Mouse (Mus musculus): Measurements from ENCODE around the gene Tmem108. TPM values are rescaled to one million over a fixed set of nuclear protein-coding genes. Genes with fewer than 3 reads are reported as not detected.
"Not testable (repeated sequence)": the region's sequence is repeated elsewhere in the genome, so short reads cannot be mapped to it uniquely, and the experiment has no call there.

Gene Tmem108
- polyA plus RNA-seq, 2 experiments from 2014 or later: 1.0 to 3.2 TPM

DNA sequence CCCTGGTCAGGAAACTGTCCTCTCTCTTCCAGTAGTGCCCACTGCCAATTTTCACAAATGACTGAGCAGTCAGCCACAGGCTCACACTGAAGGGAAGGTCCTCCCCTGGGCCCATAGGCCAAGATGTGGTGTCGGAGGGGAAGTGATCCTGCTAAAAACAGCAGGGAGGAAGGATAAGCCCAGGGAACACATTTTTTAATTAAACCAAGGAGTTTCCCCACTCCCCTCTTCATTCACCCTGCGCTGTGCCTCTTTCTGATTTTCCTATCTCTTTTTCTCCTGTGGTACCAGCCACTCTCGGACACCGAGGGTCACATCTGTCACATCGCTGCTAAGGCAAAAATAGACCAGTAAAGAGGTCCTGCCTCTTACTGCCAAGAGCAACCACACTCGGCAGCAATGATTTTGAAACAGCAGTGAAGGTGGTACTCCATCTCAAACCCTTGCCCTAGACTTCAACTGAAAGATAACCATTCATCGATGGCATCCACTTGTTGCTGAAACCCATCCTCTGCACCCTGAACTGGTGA is 83.0 kb downstream of the Tmem108 start:
- ATAC-seq: no peak

DNA sequence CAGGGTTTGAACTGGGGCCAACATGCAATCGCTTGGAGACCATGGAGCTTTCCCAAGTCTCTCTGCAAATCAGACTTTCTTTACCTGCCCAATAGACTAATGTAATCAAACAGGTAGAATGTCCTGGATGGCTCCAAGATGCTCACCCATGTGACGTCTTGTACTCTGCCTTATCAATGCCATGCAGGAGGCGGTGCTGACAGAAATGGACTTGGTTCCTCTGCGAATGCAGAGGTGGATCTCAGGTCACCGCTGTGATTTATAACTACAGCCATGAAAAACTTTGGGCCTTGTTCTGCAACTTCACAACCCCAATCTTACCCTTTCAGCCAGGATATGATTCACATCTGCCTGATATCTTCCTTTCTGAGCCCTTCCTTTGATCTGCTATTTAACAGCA is 83.8 kb downstream of the Tmem108 start:
- no peak for ATAC-seq

DNA sequence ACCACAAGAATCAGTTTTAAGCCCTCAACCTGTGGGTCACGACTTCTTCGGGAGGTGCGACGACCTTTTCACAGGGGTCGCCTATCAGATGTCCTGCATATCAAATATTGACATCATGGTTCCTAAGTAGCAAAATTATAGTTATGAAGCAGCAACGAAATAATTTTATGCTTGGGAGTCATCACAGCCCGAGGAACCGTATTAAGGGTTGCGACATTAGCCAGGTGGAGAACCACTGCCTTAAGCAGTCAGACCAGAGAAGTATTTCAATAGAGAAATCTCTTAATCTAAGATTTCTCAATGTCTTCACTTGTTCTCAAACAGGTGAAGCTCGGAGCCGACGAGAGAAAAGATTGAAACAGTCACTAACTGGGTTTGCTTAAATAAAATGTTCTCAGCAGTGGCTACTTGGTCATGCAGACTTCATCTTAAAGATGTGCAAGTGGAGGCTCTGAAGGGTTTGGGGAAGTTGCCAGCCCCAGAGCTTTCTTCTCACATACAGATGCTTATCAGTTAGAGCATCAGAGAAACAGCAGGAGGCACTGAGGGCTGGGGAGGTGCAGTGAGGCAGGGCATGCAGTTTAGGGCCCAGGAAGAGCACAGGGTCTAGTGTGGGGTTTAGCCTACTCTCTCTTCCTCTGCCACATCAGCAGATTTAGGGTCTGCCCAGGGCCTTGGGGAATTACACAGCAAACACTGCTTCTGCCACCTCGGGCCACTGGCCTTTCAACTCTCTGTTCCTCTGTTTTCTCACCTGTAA is 85.7 kb downstream of the Tmem108 start:
- ATAC-seq: no peak

DNA sequence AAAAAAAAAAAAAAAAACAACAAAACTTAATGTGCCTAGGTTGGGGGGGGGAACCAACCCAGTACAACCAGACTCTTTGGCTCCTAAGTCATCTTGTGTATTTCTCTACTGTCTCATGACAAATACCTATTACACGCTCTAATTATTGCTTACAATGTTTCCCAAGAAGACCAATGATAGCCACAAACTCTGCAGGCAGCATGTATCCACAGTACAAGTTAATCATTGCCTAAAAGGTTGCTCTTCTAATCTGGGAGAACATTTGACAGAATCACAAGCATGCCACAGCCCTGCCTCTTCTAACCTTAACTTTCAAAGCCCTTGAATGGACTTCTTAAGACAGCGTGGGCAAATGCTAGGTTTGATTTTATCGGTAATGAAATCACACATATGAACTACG is 88.8 kb downstream of the Tmem108 start:
- no peak for ATAC-seq

DNA sequence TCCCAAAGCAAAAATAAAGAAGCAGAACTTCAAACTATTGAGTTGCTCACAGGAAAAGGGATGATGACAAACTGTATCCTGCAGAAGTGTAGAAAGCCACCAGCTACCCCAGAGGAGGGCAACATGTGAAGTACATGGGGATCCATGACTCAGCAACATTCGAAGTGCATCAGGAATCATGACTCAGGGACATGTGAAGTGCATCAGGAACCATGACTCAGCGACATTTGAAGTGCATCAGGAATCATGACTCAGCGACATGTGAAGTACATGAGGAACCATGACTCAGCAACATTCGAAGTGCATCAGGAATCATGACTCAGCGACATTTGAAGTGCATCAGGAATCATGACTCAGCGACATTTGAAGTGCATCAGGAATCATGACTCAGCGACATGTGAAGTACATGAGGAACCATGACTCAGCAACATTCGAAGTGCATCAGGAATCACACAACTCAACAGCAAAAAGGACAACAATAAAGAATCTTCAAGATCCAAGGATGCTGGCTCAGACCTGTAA is 91.0 kb downstream of the Tmem108 start:
- ATAC-seq: not testable (repeated sequence)

DNA sequence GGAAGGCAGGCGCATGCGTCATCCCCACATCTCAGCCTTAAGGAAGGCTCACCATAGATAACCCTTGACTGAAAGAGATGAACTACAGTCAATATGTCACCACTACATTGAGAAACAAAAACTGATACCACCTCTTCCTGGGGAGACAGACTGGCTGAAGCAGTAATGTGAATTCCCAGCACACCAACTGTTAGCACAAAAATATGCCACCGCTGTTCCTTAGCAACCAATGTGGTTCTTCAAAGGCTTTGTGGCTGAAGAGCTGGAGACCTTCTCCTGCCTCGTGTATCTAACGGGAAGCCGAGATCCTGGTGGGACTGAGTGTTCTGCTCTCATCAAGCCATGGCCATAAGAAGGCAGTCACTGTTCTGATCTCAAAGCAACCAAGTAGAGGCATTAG is 92.8 kb downstream of the Tmem108 start:
- ATAC-seq: no peak

DNA sequence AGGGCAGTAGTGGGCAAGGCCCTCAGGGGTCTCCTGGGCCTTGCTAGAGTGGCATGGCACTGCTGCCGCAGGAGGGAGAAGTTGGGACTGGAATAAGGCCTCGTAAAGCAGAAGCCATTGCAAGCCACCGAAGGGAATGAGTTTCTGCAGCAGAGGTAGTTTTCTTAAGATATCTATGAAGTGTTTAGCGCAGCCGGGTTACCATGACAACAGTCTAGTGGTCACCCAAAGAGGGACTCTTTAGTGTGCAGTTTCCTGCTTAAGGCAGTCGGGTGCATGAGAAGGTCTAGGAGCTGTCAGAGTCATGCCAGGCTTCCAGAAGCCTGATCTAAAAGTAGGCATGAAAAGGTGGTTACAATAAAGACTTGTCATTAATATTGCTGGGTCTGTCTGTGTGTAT is 95.8 kb downstream of the Tmem108 start:
- ATAC-seq: no peak

DNA sequence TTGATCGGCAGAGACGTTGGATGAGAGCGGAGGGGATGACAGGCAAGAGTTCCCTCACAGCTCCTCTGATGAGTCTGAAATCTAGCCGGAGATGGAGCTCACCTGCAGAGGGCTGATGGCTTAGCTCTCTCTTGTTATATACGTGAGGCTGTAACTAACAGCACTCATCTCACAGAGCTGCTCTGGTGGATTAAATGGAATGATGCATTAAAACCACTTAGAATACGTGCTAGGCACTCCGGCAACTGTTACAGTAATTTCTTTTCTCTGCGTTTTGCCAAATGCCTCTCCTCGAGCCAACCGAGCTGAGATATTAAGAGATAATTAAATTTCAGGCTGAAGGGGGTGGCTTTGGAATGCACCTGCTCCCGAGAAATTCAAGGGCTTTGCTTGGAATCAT is 97.5 kb downstream of the Tmem108 start:
- no peak for ATAC-seq

DNA sequence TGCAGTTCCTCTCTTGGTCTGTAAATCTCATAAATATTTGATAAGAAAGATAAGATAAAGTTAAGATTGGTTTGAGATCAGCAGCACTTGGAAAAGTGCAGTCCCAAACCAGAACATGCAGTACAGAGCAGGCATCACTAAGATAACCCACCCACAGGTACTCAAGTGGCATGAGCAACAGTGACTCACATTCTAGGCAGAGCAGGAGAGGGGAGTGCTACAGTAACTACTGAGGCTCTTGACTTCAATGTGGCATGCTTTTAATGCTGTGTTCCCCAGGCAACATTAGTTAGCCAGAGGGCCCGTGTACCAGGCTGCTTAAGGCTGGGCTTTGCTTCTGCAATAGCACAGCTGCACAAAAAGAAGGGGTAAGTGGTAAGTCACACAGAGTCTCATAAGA is 99.8 kb downstream of the Tmem108 start:
- no peak for ATAC-seq

DNA sequence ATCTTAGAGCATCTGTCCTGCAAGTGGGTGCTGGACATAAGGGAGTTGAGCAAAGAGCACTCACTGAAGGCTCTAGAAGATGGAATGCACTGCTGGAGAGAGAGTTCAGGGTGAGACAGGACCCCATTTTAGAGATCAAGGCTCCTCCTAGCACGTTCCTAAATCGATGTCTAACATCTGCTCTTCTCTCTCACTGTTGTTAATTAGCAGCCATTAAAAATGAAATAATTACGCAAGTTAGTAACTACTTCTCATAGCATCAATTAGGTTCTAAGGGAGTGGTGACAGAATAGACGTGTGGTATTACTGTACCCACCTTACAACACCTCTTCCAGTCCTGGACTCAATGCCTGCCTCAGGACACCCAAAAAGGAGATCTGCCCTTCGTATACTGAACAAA is 103.7 kb downstream of the Tmem108 start:
- ATAC-seq: no peak

DNA sequence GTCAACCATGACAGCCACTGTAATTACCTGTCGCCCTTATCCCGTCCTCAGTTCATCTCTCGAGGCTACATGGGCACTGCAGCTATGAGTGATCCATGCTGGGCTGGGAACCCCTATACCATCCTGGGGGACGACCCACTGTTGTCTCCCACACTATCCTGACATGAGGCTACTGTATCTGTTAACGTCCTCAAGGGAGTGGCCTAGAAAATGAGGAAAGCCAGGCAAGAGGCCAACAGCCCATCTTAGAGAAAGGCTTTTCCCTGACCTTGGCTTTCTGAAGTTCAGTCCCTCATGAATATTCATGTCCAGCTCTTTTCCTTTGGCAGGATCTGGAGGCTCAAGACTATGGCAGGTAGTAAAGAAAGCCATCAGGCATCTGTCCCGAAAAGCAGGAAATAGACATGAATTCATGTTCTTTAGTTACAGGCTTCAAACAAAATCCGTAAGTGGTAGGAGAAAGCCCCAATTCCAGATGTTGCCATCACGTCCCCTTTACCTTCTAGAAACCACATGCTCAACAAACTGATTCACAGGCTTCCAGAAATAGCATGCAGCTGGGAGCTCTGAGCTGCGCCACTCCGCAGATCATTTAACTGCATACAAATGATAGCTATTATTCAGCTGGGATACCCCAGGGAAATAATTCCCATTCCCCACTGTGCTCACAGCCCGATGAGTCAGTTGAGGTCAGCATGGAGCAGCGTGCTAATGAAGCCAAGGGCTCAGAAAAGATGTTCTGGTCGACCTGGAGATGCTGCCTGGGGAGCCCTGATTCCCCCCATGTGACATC is 104.3 kb downstream of the Tmem108 start:
- ATAC-seq: no peak

DNA sequence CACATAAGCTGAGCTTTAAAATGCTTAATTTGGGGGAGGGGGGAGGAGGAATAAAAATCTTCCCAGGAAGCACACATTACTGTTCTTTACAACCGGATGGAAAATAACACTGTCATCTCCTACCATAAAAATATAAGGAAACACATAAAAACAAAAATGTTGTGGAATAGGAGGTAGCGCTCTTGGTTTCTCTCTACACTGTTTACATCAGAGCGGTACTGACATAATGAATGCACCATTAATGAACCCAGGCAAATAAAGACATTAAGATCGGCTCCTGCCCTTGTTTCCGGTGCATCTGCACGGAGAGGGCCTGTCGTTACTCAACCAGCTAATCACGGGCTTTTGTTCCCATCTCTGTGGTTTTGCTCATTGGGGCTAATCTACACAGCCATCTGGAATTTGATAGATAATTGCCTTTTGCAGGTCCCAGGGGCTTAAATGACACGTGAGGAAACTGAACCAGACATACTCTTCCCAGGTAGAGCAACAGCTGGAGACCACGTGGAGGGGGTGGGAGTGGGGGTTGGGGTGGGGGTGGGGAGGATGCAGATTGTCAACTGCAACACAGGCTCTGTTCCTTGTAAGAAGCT is 107.5 kb downstream of the Tmem108 start:
- ATAC-seq: no peak

DNA sequence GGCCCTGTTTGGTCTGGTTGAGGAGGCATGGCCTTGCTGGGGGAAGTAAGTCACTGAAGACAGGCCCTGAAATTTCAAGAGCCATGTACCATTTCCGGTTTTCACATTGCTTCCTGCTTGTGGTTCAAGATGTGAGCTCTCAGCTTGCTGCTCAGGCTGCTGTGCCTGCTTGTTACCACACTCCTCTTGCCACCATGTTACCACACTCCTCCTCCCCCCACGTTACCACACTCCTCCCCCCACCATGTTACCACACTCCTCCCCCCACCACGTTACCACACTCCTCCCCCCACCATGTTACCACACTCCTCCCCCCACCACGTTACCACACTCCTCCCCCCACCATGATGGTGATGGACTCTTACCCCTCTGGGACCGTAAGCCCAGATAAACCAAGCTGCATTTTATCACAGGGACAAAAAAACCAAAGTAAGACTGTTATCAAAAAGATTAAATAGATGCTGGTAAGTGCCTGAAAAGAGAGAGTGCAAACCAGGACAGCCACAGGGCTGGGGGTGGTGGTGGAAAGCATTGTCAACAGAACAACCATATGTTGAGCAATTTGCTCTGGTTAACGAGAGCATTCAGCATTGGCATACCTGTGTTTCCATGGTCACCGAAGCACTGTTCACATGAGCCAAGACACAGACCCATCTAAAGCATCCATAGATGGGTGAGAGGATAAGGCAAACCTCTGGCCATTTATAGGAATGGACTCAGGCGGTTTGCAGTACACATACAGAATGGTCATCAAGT is 109.3 kb downstream of the Tmem108 start:
- ATAC-seq: no peak

DNA sequence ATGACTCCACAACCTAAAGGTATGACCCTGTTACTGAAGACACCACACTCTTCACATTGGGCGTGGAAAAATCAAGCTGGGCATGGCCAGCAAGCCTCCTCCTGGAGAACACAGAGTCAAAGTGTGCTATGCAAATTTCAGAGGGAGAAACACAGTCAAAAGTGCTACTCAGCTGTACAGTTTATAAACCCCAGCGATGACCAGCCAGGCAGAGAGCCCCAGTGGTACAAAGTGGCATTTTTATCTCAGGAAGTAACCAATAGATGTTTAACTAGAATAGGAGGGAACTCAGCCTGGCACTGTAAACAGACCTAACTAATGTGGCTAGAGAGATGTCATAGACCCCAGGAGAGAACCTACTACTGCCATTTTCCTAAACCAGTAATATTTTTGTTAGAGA is 115.0 kb downstream of the Tmem108 start:
- no peak for ATAC-seq

DNA sequence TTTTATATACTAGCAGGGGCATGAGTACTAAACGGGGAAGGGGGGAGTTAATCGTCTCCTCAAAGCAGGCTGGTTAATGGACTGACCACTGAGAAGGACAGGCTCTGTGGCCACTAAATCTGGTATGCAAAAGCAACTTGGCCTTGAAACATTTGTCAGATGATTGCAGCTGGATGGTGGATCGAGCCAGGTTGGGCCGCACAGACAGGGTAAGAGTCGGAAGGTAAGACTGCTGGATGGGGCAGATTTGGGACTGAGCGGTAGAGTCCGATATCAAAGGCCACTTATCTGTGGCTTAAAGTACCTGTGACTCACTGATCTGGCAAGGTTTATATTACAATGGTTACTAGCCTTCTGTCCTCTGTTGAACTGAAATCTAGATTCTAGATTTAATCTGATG is 115.9 kb downstream of the Tmem108 start:
- no peak for ATAC-seq

DNA sequence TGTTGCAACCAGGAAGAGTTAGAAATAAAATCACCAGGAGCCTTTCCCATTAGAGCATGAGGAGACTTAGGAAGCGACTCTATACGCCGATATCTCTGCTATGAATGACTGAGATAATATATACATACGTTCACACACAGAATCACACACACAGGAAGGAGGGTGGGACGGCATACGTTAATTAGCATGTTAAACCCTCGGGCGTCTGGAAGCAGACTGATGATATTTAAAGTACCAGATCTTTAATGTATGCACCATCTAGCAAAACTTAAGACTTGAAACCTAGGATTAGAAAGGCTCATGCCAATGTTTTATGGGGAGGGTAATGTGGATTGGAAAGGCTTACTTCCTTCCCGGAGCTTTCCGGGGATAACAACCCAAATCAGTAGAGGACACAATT is 119.3 kb downstream of the Tmem108 start:
- ATAC-seq: no peak

DNA sequence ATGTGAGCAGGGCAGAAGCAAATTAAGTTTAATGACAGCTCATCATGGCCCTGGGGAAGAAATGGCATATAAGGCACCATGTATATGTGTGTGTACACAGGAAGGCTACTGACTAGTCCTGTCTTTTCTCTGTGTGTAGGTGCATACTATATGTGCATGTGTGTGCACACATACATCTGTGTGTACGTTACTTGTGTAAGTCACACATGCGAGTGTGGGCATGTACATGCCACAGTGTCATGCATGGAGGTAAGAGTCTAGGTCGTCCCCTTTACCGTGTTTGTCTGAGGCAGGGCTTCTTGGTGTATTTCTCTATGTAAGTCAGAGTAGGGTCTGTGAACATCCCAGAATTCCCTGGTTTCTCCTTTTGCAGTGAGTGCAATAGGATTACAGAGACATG is 120.3 kb downstream of the Tmem108 start:
- no peak for ATAC-seq

DNA sequence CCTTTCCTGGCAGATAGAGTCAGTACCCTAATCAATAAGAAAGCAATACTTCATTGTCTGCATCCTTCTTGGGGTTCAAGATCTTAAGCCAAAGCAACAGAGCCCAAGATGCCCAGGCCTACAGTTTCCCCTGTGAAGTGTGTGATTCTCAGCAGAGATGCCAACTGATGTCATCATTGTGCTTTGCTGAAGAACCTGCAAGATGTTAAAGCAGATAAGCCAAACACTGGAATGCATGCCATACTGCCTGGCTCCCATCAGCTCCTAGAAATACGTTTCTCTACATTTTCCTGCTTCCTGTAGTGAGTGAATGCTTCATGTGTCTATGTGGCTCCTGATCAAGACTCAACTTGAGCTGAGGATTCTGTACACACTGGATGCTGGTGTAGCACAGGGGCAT is 122.2 kb downstream of the Tmem108 start:
- no peak for ATAC-seq

DNA sequence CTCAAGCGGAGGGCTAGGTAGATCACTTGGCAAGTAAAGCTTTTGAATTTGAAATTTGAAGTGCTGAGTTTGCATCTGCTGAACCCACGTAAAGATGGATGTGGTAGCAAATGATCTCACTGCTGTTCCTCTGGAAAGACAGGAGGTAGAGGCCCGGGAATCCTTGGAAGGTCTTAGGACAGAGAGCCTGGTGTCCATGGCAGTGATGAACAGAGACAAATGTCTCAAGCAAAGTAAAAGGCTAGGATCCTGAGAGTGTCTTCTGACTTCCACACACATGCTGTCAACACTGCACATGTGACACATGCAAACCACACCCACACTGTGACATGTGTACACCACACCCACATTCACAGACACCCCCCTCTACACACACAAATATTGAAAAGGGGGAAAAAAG is 124.2 kb downstream of the Tmem108 start:
- no peak for ATAC-seq

DNA sequence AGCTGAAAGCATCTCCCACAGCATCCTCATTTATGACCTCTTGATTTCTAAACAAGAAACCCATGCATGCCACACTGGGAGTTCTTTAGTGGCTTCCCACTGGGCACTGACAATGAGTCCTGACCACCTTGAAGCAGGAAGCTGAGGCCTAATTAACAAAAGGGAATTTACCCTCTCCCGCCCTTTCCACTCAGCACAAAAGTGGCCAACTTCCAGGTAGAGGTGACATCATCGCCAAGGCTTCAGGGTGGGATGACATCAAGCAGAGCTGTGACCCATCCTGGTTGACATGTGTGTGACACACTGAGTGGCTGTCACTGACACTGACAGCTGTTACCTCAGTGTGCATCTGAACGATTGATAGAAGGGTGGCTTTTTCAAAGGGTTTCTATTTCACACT is 124.8 kb downstream of the Tmem108 start:
- no peak for ATAC-seq

DNA sequence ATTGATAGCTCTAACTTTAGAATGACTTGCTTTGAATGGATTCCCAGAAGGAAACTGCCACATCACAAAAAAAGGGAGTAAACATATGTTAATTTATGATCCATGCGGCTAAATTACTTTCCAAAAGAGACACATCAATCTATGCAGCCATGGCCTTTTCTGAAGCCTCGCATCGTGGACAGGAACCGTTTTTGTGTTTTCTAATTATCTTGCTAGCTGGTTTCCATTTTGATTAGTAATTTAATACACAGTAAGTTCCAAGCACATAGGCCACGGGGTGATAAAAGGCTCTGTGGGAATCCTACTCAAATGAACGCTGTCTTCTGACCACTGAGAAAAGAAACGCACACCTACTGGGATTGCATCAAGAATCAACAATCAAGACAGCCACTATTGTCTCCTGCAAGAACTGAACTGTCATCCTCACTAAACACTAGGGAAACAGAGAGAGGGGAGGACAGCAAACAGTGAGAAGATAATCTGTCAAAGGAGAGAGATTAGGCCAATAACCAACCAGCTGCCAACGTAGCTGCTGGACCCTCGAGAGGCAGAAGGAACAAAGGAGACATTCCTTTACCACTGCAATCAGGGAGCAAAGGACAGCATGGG is 132.7 kb downstream of the Tmem108 start:
- ATAC-seq: no peak

DNA sequence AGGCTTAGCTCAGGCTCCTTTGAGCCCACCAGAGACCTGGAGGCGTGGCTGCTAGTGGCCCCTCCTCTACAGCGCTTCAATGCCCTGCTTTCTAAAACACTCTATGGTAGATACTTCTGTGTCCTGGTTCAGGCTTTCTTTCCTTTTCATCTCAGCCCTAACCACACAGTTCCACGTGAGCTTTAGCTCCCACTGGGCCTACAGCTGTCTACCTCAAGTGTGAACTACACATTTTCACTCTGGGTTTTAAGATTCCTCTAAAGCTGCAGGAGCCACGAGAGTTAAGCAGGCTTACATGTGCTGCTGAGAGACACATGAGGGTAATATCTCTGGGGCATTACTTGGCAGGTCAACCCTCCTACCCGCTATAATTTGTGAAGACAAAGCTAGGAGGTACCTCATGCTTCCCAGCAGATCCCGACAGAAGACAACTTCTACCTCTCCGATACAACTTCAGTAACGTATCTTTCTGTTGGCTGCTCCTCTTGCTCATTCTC is 134.2 kb downstream of the Tmem108 start:
- no peak for ATAC-seq

Measured in CD4-positive, CD25-positive, alpha-beta regulatory T cell, adult 4 months (primary cell).